Mouse (Mus musculus): ENCODE measurements around the gene Crybb1. TPM values are rescaled to one million over a fixed set of nuclear protein-coding genes. Genes with fewer than 3 reads are reported as not detected.
A peak's percentile ranks its signal among the peaks of the same experiment; 100 is the strongest.

Gene Crybb1
- 1 to 10 TPM; 1.4 to 2.2 TPM for total RNA-seq (2021)
- long read RNA-seq, experiment 1, result 0 reads
- long read RNA-seq, experiment 2, partial matches to known transcripts, result 1 of 2 reads
- long read RNA-seq, experiment 2, other reads (novel, unspliced or antisense), result 1 of 2 reads

DNA sequence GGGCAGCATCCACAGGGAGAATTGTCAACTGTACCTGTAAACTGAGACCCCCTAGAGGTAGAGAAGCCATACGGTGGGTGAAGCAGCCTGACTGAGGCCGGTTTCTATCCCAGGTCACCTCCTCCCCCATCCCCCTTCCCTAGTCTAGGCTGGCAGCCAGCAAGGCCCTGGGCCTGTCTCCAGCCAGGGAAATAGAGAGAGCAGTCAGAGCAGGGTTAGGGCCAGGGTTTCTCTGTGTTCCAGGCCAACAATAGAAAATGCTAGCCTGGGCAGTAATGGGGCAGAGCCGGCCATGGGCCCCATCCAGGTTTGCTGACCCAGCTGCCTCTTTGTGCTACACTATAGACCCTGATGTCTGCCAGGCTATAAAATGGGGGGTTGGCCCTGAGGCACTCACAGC is at the start of gene Crybb1:
Crybb1 (plus strand) TSS at position 390 of the 400 bp plus-strand sequence.
- peak; percentile 91 for DNase-seq

DNA sequence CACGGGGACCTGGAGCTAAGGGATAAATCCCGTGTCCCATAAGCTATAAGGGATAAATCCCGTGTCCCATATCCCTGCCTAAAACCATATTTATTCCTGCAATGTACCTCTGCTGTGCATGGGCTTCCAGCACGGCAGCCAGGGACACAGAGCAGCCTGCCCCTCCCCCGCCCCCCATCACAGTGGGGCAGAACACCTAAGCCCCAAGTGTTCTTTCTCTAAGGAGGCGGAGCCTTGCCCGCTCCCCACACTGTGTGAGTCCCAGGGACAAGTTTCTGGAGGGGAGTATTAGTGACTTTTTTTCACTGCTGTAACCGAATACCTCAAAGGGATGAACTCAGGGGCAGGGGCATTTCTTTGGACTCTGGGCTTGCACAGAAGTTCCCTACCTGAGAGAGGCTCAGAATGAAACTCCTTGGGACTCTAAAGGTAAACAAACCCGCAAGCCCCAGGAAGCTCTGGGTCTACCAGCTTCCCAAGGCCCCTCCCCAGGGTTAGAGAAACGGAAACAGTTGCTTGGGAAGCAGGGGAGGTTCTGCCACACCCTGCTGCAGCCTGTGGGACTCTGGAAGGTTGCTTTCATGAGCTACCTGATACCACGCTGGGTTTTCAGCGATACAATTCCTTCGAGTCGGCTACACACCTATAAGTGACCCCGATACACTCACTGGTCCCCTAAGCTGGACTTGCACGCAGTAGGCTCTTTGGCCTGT is 48.9 kb upstream of the Crybb1 start:
- no peak for DNase-seq

DNA sequence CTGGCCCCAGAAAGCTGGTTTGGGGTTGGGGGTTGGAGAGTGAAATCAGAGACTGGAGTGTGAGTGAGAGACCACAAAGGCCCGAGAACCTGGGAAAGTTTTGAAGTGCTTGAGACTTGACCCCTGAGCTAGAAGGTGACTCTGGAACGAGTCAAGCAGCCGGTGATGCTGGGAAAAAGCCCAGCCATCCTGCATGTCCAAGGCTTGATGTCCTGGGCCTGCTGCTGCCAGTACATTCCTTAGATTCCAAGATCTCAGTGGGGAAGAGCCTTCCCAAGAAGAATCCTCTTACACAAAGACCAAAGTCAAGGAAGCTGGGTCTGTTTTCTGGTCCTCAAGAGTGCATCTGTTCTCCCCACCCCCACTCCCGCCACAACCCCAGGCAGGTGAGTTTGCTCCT is 47.3 kb upstream of the Crybb1 start:
- no peak for DNase-seq

DNA sequence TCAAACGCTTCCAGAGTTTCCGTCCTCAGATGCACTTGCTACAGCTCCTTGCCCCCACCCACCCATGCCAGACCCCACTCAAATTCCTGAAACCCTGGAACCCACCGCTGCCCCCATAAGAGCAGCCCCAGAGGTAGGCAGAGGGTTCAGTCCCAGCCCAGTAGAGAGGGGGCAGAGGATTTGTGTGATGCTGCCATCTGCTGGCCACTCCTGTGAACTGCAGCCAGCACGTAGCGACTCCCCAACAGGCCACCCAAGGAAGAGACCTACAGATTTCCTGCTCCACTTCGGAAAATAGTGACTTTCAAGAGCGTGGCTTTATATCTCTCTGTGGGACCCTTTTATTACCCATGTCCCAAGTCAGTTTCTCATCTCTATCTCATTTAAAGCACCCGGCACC is 45.5 kb upstream of the Crybb1 start:
- DNase-seq, result peak; percentile 72

DNA sequence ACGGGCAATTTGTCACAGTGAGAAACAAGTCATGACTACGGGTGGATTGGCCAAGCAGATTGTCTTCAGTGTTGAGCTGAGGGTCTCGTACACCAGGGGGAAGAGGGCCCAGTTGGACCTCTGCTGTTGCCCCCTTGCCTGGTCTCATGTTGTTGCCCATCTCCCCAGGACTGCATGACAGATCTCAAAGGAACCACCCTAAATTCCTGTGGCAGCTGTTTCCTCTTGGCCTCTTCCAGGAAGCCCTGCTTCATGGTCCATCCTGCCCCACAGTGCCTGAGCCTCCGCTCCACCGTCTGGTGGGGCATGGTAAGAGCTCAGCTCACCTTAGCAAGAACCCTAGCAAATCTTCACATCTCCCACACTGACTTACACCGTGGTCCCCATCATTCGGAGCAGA is 43.7 kb upstream of the Crybb1 start:
- no peak for DNase-seq

DNA sequence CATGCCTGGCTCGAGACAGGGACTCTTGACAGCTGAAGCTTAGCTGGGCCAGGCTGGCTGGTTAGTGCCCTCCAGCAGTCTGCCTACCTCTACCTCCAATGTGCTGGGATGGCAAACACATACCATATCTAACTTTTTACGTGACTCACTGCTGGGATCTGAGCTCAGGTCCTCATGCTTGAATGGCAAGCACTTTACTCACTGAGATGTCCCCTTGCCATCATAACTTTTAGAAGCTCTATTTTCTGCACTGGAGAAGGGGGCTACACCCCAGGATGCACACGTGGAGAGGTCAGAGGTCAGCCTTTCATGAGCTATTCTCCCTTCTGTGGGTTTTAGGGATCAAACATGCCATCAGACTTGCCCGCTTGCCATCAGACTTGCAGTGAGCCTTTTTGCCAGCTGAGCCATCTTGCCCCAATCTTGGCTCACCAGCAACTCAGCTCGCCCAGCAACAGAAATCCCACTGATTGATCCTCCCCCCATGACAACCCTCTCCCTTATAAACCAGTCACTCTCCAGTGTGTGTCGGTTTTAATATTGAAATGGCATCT is 42.8 kb upstream of the Crybb1 start:
- no peak for DNase-seq

DNA sequence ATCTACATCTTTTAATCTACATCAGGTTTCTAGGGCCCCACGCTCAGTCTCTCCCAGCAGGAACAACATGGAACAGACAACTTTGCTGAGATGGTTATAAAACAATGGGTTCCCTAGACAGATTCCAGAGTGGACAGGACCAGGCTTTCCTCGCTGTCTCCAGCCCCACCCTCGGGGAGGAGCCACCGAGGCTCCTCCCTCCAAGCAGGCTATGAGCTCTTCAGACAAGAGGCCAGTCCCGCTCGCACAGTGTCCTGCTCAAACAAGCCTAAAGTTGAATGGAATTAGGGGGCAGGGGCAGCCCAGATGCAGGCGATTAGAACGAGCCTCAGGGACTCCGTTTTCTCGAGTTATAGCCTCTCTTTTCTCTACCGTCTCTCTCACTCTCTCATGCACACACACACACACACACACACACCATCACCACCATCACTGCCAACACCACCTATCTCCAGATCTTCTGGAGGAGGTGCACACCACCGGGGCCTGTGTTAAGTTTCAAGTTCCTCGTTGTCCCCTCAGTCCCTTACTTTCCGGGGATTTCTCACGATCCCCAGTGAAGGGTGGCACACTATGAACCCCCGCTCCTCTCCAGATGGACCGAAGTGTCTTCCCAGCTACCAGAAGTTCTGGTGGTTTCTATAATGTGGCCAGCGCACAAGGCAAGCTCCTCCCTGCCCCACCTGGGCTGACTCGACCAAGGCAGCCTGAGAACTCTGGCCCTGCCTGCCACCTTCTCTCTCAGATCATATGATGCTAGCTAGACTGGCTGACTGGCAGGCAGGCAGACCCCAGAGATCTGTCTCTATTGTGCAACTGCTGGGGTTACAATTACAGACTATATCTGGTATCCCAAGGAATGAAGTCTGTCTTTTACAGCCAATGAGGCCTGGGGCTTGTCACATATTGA is 42.0 kb upstream of the Crybb1 start:
- no peak for DNase-seq

DNA sequence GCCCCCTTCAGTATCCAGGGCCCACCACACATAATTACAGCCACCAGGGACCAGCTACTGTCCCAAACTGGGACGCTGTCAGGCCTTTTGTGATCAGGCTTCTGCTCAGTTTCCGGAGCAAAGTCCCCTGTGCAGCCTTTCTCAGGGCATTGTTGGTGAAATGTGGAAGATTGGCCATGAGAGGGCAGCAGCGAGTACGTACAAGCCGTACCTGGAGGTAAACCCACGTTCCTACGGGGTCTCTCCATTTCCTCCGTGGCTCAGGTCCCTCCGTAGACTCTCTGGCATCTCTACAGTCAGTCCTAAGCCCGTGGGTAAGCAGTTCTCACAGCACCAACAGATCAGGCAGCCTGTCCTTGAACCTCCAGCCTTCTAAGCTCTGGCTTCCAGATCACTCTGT is 41.2 kb upstream of the Crybb1 start:
- DNase-seq, result peak; percentile 72

DNA sequence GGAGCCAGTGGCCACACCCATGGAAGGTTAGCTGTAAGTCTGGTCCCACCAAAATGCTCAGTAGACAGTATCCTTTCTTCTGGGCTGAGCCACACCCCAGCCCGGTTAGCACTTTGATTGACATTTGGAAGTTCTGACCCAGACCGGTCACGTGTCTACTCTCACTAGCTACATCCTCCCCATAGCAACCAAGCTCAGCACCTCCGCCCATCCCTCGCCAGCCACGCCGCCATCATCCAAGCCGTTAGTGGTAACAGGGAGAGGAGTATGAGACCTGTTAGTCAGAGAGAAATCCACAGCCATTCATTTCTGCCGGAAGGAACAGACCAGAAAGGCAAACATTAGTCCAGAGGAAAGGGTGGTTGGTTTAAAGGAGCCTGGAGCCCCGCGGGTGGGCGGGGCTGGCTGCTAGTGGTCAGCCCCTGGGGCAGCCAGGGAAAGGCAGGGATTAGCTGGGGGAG is 40.3 kb upstream of the Crybb1 start:
- no peak for DNase-seq

DNA sequence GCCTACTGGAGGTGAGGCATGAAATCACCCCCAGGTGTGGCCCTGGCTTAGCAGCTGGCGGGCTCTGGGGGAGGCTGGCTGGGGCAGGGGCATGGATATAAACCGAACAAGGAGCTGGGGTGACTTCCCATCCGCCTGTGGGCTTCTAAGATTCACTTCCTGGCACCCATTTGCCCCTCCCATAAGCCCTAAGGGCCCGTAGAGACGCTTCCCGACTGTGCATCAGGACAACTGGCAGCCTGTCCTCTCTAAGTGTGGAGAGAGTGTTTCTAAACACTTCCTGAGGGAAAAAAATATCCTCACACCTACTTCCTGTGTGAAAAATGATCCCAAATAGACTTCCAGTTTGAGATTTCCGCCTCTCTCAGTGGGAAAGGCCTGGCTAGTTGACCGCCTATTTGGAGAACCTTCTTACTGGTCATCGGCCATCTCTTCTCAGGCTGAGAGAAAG is 39.8 kb upstream of the Crybb1 start:
- DNase-seq, result no peak

DNA sequence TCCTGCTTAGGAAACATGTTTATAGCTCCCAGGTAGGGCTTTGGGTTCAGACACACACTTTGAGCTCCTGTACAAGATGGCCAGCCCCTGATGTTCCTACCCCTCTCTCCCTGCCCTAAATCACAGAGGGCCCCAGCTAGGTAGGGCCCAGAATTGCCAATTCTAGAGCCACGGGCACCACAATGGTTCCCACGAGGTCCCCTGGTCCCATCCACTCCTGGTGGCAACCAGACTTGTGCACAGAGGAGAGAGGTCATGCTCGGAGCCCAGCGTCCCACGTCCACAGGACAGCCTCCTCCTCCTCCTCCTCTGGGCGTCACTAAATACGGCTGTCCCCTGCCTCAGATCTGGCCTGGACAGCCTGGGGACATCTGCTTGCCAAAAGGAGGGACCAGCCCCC is 39.3 kb upstream of the Crybb1 start:
- DNase-seq, result no peak

DNA sequence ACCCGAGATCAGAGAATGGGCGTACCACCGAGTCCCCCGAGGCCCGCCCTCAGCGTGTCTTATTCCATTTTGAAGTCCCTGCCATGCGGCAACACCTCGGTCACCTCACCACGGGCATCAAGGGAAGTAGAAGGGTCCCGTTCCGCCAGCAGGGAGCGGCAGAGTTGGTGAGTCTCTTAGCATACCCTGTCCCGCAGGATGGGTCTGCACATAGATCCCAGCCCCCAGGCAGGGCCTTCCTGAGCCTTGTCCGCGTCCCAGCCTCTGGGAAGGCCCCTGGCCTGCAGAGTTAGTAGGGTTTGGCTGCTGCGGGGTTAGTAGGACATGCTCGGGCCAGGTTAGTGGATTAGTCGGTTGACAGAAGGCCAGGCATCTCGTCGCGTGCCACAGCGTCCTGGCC is 38.6 kb upstream of the Crybb1 start:
- no peak for DNase-seq

DNA sequence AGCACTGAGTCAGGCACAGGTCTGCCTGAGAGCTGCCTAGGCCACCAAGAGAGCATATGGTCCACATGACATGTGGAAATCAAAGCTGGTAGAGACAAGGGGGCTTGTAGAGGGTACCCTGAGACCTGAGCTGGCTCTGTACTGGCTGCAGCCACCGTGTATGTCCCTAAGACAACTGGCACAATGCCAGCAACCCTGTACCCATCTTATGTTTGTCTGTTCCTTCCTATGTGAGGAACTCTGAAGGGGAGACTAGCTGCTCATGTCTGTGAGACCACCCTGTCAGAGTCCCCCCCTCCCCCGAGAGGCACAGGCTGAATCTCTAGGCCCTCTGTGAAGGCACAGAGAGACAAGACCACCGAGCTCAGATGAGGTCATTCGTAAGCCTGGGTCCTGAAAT is 36.9 kb upstream of the Crybb1 start:
- no peak for DNase-seq

DNA sequence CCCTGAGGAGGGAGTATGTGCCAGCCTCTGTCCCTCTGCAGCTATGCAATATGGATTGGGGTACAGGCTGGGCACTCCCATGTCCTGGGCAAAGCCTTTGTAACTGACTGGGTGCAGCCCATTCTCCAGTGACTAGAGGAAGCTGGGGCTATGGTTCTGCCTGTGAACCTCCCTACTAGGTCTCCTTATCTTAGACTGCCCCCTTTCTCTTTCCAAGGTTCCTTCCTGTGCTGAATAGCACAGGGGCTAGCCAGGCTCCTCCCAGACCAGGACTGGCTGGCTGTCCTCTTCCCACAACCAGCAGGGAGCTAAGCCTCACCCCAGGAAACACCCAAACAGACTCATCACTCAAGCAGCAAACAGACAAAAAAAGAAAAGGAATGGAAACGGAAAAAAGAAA is 36.2 kb upstream of the Crybb1 start:
- DNase-seq, result no peak

DNA sequence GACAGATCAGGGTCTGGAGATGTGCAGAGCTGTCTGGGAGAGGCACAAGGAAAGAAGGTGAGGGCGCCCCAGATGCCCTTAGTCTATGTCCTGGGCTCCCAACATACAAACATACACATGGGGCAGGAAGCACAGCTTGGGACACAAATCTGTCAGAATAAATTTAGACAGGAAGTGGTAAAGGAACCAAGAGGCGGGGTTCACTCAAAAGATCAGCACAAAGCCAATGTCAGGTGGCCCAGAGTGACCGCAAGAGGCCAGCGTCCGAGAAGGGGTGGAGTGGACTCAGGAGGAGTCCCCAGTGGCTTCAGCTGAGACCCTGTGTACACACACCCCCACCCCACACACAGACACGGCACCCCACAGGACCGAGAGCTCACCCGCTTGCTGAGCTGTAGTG is 35.4 kb upstream of the Crybb1 start:
- DNase-seq, result no peak

DNA sequence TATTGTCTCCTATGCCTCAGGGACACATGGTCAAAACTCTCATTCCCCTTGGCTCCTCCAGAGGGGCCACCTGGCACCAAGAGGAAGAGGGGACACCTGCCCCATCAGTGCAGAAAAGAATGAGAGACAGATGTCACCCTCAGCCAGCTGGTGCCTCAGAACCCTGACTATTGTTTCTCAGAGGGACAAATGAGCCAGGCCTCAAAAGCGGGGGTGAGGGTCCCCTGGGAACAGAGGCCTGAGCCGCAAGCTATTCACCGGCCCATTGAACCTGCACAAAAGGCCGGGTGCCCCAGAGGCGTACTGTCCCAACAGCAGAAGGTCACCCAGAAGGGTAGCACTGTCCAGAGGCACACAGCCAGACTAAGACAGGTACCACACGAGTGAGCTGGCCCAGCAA is 30.0 kb upstream of the Crybb1 start:
- no peak for DNase-seq

DNA sequence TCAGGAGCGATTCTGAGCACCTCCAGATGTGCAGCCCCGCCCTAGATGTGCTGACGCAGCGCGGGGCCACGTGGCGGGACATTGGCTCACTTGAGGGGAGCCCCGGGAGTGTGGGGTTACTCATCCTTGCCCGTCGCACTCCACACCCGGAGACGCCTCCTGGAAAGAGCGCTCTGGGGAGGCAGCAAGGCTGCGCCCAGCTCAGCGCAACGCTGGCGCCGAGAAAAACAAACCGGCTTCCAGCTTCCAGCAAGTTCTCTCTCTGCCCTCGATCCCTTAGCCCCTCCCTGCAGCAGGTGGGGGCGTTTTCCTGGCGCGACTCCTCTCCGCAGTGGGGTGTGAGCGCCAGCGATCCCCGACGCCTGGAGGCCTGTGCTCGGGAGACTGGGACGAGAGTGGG is 28.3 kb upstream of the Crybb1 start:
- no peak for DNase-seq

DNA sequence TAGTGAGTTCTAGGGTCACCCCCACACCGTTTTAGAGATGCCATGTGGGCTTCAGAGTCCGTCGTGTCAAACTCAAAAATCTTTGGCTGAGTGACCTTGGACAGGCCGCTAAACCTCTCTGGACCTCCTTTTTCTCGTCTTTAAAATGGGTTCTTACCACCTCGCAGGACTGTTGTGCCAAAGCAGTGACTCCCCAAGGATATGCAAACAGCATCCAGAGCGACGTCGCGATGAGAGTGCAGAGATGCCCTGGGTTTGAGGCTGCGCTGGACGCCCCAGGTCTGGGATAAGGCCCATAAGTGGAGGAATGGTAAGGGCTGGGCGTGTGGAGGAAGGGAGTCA is 27.7 kb upstream of the Crybb1 start:
- DNase-seq, result no peak

DNA sequence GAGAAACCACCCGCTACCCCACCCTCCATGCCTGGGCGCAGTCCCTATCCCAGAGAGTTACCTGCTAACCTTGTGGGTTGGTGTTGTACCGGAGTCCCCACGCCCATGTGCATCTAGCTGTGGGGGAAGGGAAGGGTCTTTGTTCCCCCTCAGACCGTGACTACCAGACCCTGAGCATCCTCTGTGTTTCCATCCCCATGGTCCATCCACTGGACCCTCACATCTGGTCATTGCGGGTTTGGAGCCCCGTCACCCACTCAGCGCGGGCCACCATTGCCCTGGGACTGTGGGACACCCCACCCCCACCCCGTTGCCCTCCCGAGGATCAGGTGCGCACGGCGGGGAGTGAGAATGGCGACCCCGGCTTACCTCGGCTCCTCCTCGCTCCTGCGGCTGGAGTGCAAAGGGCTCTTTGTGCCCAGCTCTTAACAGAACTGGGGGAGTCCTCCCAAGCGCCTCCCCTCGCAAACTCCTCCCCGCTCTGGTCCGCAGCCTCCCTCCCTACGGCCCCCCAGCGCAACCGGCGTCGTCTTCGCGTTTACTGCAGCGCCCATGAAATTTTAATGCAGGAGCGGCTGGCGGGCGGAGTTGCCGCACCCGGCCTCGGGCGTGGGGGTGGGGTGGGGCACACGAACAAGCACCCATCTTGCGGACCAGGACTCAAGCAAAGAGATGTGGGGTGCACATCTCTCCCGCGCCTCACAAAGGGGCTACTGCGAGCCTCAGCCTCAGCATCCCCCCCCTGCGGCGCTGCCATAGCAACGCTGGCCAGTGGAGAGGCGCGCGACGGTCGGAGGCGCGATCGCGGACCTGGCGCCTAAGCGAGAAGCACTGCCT is 27.2 kb upstream of the Crybb1 start:
- DNase-seq, result no peak

DNA sequence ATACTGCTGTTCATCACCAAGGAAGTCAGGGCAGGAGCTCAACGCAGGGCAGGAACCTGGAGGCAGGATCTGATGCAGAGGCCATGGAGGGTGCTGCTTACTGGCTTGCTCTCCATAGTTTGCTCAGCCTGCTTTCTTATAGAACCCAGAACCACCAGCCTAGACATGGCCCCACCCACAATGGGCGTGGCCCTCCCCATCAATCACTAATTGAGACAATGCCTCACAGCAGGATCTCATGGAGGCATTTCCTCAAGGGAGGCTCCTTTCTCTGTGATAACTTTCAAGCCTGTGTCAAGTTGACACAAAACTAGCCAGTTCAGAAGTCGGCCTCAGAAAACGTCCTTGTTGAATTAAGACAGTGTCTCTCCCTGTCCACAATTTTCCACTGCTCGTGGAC is 19.8 kb upstream of the Crybb1 start:
- DNase-seq, result no peak

DNA sequence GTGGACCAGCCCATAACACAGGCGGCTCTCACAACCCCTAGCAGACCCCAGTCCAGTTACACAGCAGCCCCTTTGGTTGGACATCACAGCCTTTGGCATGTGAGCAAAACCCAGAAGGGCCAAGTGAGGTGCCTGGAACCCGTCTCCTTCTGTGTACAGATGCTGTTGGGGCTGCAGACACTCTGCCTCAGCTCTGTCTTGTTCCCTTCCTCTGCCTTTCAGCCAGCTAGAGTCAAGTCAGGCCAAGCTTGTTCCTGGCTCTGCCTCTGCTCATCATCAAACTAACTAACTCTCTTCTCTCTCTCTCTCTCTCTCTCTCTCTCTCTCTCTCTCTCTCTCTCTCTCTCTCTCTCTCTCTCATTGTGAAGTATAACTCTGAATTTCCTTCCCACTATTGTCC is 19.0 kb upstream of the Crybb1 start:
- no peak for DNase-seq

DNA sequence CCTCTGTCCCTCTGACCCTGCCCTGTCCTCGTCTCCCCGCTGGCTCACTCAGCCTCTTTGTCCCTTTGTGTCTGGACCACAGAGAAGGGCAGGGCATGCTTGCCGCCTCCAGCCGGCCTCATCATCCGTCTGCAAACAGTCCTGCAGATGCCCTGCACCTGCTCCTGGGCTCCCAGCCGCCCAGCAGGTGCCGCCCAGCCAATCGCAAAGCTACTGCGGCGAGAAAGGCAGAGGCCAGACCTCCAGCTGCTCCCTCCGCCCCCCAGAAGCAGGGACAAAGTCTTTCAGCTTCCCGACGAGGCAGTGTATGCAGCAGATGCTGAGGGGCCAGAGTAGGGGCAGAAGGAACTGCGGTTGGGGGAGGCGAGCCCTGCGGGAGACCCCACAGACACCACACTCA is 18.2 kb upstream of the Crybb1 start:
- no peak for DNase-seq

Measured in adrenal gland, postnatal 10 days (tissue).